Mouse (Mus musculus): ENCODE measurements at regions not wholly inside any gene's neighbourhood (a gene's known extent, or its start where the extent isn't known, plus 50 kb on each side); places are given as distances from the start of the nearest gene placed in this dataset.
A peak's percentile ranks its signal among the peaks of the same experiment; 100 is the strongest.

- peak; percentile 1 for DNase-seq
These were observed 977.8 kb downstream of the Fstl5 start for GRCm38 (mm10) chr3:77051884-77052283.

DNA sequence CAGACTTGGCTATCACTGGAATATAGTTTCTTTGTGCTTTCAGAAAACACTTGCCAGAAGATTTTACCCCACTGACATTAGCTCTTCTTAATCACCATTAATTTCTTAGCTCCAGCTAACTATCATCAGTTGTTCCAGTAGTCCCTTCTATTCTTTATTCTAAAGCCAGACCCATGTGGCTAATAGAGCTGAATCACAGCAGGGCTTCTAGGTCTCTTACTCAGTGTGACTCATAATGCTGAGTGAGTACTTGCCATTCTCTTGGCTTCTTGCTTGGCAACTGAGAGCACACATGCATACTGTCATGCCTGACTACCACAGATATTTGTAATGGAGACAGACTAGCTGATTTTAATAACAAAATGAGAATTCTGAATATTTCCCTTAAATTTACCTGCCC is 1001.0 kb downstream of the Fstl5 start:
- no peak for DNase-seq

DNA sequence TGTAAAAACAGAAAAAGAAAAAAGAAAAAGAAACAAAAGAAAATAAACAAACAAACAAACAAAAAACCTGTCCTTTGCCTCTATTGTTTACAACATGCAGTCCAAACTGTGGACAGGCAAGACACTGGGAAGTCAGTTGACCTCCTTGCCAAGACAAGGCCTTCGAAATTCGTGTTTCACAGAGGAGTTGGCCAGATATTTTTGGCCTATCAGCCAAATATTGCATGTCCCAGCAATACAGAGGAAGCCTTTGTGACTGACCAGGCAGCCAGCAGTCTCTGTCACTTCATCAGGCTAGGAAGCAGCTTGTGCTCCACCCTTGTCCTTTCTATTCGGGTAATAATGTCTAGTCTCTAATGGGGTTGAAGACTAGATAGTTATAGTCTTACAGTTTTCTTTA is 1017.7 kb downstream of the Fstl5 start:
- DNase-seq = peak; percentile 19

DNA sequence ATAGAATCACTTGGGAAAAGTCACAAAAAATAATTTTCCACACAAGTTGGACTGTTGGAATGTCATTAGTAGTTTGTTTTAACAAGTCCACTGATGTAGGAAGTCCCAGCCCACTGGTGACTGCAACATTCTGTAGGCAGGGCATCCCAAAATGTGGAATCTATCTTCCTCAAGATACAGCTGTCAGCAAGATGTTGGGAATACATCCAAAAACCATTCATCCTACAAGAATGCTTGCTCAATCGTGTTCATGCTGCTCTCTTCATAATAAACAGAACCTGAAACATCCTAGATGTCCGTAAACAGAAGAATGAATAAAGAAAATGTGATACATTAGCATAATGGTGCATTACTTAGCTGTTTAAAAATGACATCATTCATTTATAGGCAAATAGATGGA is 1038.9 kb downstream of the Fstl5 start:
- DNase-seq = no peak

DNA sequence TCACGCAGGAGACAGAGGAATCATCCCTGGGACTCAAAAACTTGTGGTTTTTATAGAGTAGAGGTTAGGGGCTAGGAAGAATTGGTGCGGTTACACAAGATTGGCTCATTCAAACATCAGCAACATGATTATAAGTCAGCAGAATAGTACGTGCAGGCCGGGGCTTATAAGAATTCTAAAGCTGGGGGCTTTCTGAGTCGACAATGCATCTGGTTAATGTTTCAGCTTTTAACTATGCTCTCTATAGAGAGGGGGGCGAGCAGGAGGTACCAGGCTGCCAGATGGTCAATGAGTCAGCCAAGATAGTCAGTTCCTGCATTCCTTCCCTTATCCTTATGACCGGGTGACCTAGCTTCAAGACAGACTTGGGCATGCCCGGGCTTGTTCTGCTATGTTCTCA is 1046.5 kb downstream of the Fstl5 start:
- no peak for DNase-seq

DNA sequence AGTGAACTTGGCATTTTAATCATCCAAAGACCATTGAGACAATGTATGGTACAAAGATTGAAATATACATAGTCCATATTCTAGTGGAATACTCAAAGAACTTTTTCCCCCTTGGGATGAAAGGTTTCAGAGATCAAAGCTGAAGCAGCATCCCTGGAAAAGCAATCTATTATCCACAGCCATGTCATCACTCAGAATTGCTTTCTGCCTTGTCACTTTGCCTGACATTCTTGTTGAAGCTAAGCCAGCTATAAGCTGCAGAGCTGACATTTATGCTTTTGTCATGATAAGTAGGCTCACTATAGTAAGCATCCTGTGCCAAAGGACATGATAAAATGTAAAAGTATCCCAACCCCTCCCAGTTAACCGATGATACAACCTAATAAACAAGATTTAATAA is 1077.6 kb downstream of the Fstl5 start:
- no peak for DNase-seq

DNA sequence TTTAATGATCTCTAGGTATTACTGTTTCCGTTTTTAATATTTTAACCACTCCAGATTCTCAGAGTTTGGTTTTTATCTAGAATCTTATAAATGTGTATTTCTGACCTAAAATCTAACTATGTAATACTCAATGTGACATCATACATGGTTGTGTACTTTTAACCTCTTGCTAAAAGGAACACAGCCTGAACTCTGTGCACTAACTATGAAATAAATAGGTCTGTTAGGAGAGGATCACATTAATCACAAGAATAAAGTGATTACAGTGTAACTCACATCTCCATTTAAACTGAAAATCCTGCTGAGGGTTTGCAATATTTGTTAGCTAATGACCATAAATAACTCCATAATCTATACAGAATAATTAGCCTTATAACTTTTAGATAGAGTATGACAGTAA is 1123.8 kb downstream of the Fstl5 start:
- DNase-seq = no peak

- peak; percentile 49 for DNase-seq
These were observed 1124.2 kb downstream of the Fstl5 start for GRCm38 (mm10) chr3:77198265-77198664.

GRCm38 (mm10) chr3:77226007-77226406 is 1151.9 kb downstream of the Fstl5 start:
- no peak for DNase-seq
